Mouse (Mus musculus) megakaryocyte, embryonic 14.5 days (primary cell): ENCODE results near the gene Nme4. TPM values are rescaled to one million over a fixed set of nuclear protein-coding genes. Genes with fewer than 3 reads are reported as not detected.
A peak's percentile ranks its signal among the peaks of the same experiment; 100 is the strongest.

Experiments
- H3K27me3 ChIP-seq: replicated peaks from 2 replicates; pipeline ENCODE3; 2012; ENCODE audit warnings: inconsistent platforms
- H3K36me3 ChIP-seq: replicated peaks from 2 replicates; pipeline ENCODE3; 2012; ENCODE audit warnings: low read length, inconsistent platforms, mixed read lengths
- H3K4me1 ChIP-seq: 2 replicates; pipeline ENCODE4 v1.6.1; 2012; ENCODE audit warnings: inconsistent platforms
- H3K4me3 ChIP-seq: replicated peaks from 2 replicates; pipeline ENCODE3; 2012; ENCODE audit warnings: moderate library complexity, mild to moderate bottlenecking, inconsistent platforms
- H3K9me3 ChIP-seq: 2 replicates; pipeline ENCODE4 v1.6.1; 2012; ENCODE audit warnings: inconsistent platforms
- FLI1 ChIP-seq: IDR thresholded peaks from 2 replicates; pipeline ENCODE4 v1.6.1; 2012; ENCODE audit warnings: low read length, inconsistent platforms, mixed read lengths
- GATA1 ChIP-seq: IDR thresholded peaks from 3 replicates; pipeline ENCODE4 v1.6.1; 2012; ENCODE audit warnings: mixed read lengths, low read length, inconsistent platforms, borderline replicate concordance
- polyA plus RNA-seq: library from polyadenylated mRNA; stranded (reverse); fragments of >175 nt; gene quantifications from 2 replicates; pipeline ENCODE4 v1.2.3, GENCODE M21; 2012; ENCODE audit warnings: low replicate concordance; ENCODE audit not compliant: insufficient read depth

Nme4 gene
- polyA plus RNA-seq, 1 experiment, result 28.9 TPM

GRCm38 (mm10) chr17:26048118-26048517 is 47.3 kb downstream of the Nme4 start:
- Histone ChIP-seq H3K4me1 (no peaks in the 10 kb centered on the region), H3K27me3 (peaks cover 29% of the 10 kb centered on the region), H3K4me3 (no peak overlapping the region), H3K9me3 (no peaks in the 10 kb centered on the region), H3K36me3 (no peaks in the 10 kb centered on the region)
- TF ChIP-seq FLI1, result no peak
- TF ChIP-seq GATA1, result no peak

DNA sequence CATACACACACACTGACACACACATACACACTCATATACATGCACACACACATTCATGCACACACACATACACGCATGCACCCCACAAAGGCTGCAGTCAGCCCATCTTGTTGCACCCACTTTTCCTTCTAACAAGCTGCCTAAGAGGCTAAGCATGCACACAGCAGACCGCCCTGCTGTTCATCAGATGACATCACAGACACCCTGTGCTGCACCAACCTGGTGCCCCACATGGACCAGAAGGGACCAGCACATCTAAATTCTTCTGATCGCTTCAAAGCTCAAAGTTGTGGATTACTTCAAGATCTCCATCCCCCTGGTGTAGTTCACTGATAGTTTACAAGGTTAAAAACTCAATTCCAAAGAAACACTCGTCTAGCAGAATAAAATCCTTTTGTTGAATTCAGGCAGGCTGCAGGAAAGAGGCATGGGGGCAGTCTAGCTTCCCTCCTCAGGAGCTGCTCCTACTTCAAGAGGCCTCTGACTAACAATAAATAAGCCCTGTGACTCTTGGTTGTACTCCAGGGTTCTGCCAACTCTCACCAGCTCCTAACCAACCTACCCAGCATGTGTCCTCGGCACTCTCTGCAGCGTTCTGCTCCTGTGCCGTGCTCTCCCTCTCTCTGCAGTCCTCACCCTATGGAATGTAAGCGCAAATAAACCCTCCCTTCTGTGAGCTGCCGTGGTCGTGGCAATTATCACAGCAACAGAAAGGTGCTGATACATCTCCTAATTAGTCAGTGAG is 49.0 kb downstream of the Nme4 start:
- Histone ChIP-seq H3K9me3 (no peaks in the 10 kb centered on the region), H3K4me3 (peak overlapping the region; percentile 33), H3K36me3 (no peaks in the 10 kb centered on the region), H3K27me3 (peaks cover 27% of the 10 kb centered on the region), H3K4me1 (no peaks in the 10 kb centered on the region)
- no peak for TF ChIP-seq FLI1
- TF ChIP-seq GATA1, result no peak

DNA sequence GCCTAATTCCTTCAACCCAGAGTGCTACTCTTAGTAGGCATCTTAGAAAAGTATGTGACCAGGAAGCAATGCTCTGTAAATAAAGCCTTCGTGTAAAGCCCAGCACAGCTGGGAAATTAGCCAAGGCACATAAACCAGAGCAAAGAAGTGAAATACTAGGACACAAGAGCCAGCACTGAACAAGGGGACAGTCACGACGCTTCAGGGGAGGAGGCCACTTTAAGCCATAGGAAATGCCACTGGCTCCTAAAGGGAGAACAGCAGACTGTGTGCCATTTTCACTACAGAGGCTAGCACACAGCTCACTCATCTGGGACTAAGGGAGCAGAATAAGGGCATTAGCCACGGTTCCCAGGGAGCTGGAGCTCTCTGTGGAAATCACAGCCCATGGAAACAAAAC is 50.1 kb downstream of the Nme4 start:
- Histone ChIP-seq H3K4me1 (no peaks in the 10 kb centered on the region), H3K4me3 (no peak overlapping the region), H3K9me3 (no peaks in the 10 kb centered on the region), H3K27me3 (peaks cover 27% of the 10 kb centered on the region), H3K36me3 (no peaks in the 10 kb centered on the region)
- TF ChIP-seq GATA1, result no peak

GRCm38 (mm10) chr17:26043249-26043636 is 52.2 kb downstream of the Nme4 start:
- no peak for TF ChIP-seq FLI1
- TF ChIP-seq GATA1, result no peak
- H3K9me3 ChIP-seq, result no peaks in the 10 kb centered on the region
- H3K36me3 ChIP-seq, result no peaks in the 10 kb centered on the region
- no peaks in the 10 kb centered on the region for H3K4me1 ChIP-seq
- H3K4me3 ChIP-seq, result no peak overlapping the region
- H3K27me3 ChIP-seq, result peaks cover 28% of the 10 kb centered on the region

DNA sequence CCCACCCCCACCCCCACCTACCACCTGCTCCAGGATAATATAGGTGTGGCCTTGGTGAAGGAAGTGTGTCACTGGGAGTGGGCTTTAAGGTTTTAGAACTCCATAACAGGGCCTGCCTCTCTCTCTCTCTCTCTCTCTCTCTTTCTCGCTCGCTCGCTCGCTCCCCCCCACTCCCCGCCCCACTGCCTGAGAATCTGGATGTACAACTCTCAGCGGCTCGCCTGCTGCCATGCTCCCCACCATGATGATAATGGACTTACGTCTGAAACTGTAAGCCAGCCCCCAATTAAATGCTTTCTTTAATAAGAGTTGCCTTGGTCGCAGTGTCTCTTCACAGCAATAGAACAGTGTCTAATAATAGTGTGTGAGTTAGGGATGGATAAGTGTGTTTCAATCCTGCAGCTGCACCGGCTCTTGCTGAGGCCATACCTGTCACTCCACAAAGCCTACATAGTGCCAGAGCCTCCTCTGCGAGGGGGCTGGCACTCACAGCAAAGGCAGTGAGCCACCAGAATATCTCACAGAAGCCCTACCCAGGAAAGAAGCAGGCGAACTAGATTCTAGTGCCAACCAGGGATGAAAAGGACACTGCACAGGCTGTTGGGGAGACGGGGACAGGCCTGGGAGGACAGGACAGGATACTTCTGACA is 52.7 kb downstream of the Nme4 start:
- H3K36me3 ChIP-seq, result no peaks in the 10 kb centered on the region
- peaks cover 30% of the 10 kb centered on the region for H3K27me3 ChIP-seq
- TF ChIP-seq GATA1, result no peak
- TF ChIP-seq FLI1, result no peak
- no peaks in the 10 kb centered on the region for H3K4me1 ChIP-seq
- H3K4me3 ChIP-seq, result no peak overlapping the region
- no peaks in the 10 kb centered on the region for H3K9me3 ChIP-seq

Other genes with a start within 250 kb of the Nme4 start
- gene Wdr90, start 234.1 kb downstream of the Nme4 start, polyA plus RNA-seq, result 6.0 and 10.1 TPM in 2 replicates
- gene Mcrip2, start 226.8 kb downstream of the Nme4 start, polyA plus RNA-seq, result 77.6 and 205 TPM in 2 replicates
- gene Mettl26, start 220.5 kb downstream of the Nme4 start, polyA plus RNA-seq, result 22.6 and 23.9 TPM in 2 replicates
- 1.9 and 3.1 TPM in 2 replicates for gene Wfikkn1, start 214.7 kb downstream of the Nme4 start, polyA plus RNA-seq
- 8.8 and 24.8 TPM in 2 replicates for gene Rab40c, start 175.9 kb downstream of the Nme4 start, polyA plus RNA-seq
- gene Pigq, start 150.7 kb downstream of the Nme4 start, polyA plus RNA-seq, result 48.5 and 65.5 TPM in 2 replicates
- not detected in 2 replicates for gene Nhlrc4, start 150.6 kb downstream of the Nme4 start, polyA plus RNA-seq
- not detected in 2 replicates for gene A930017K11Rik, start 143.0 kb downstream of the Nme4 start, polyA plus RNA-seq
- gene Capn15, start 109.8 kb downstream of the Nme4 start, polyA plus RNA-seq, result 12.2 and 39.3 TPM in 2 replicates
- 2.7 and 4.0 TPM in 2 replicates for gene Rab11fip3, start 26.0 kb downstream of the Nme4 start, polyA plus RNA-seq
- 0.35 and 1.5 TPM in 2 replicates for gene Decr2, start 5.3 kb downstream of the Nme4 start, polyA plus RNA-seq
- 3.3 and 4.1 TPM in 2 replicates for gene Tmem8, start 17.7 kb upstream of the Nme4 start, polyA plus RNA-seq
- 104 and 138 TPM in 2 replicates for gene Mrpl28, start 27.9 kb upstream of the Nme4 start, polyA plus RNA-seq
- 12.5 and 19.6 TPM in 2 replicates for gene Axin1, start 43.1 kb upstream of the Nme4 start, polyA plus RNA-seq
- not detected in 2 replicates for gene Pdia2, start 103.5 kb upstream of the Nme4 start, polyA plus RNA-seq
- 0.84 and 8.2 TPM in 2 replicates for gene Rgs11, start 107.3 kb upstream of the Nme4 start, polyA plus RNA-seq
- not detected in 2 replicates for gene Arhgdig, start 112.2 kb upstream of the Nme4 start, polyA plus RNA-seq
- gene Fam234a, start 148.6 kb upstream of the Nme4 start, polyA plus RNA-seq, result 7.0 and 8.3 TPM in 2 replicates
- gene Luc7l, start 157.3 kb upstream of the Nme4 start, polyA plus RNA-seq, result 8.5 and 23.7 TPM in 2 replicates